Mouse (Mus musculus) kidney, embryonic 16.5 days (tissue): ENCODE results near the gene Eif2ak4. TPM values are rescaled to one million over a fixed set of nuclear protein-coding genes. Genes with fewer than 3 reads are reported as not detected.

Experiments used
- ATAC-seq: fragments of 200-750 bp; cut with Nextera tagmentation; 2 replicates; pipeline ENCODE4 v1.8.0; 2017; ENCODE audit warnings: moderate TSS enrichment; ENCODE audit not compliant: low FRiP score, low TSS enrichment
- H3K27ac ChIP-seq: fragments of 300-500 bp; sonication (generic); 2 replicates; pipeline ENCODE4 v1.5.1; 2014; ENCODE audit warnings: low read length
- H3K27me3 ChIP-seq: fragments of 300-500 bp; sonication (generic); 2 replicates; pipeline ENCODE4 v1.6.1; 2014; ENCODE audit warnings: low read length, control low read depth, mixed read lengths; ENCODE audit not compliant: insufficient read depth
- H3K36me3 ChIP-seq: fragments of 300-500 bp; sonication (generic); 2 replicates; pipeline ENCODE4 v1.6.1; 2014; ENCODE audit warnings: low read length, control low read depth, mixed read lengths; ENCODE audit not compliant: insufficient read depth
- H3K4me1 ChIP-seq: fragments of 300-500 bp; sonication (generic); 2 replicates; pipeline ENCODE4 v1.6.1; 2014; ENCODE audit warnings: low read length, control low read depth, mixed read lengths; ENCODE audit not compliant: insufficient read depth
- H3K4me2 ChIP-seq: fragments of 300-500 bp; sonication (generic); replicated peaks from 2 replicates; pipeline ENCODE4 v1.6.1; 2014; ENCODE audit warnings: low read depth, low read length
- H3K4me3 ChIP-seq: fragments of 300-500 bp; sonication (generic); 2 replicates; pipeline ENCODE4 v1.5.1; 2014; ENCODE audit warnings: mild to moderate bottlenecking, low read length
- H3K9ac ChIP-seq: fragments of 300-500 bp; sonication (generic); replicated peaks from 2 replicates; pipeline ENCODE4 v1.6.1; 2014; ENCODE audit warnings: low read length
- H3K9me3 ChIP-seq: fragments of 300-500 bp; sonication (generic); 2 replicates; pipeline ENCODE4 v1.6.1; 2016; ENCODE audit warnings: low read length, control low read depth
- WGBS: fragments of 180-500 bp; shearing (Covaris S2); extraction: QIAGEN DNeasy Blood & Tissue Kit; methylation state at CpG from one replicate; pipeline ENCODE4 v1.1.7; 2014; 5-methylcytosine and 5-hydroxymethylcytosine counted together
- polyA plus RNA-seq: library from polyadenylated mRNA; unstranded; fragments of >200 nt; fragmentation: Nextera tagmentation; extraction: Ambion mirVana; gene quantifications from 2 replicates; pipeline ENCODE4 v1.2.1, GENCODE M21; 2015

The Eif2ak4 gene
- polyA plus RNA-seq, 1 experiment from 2014 or later = 12.5 TPM

DNA sequence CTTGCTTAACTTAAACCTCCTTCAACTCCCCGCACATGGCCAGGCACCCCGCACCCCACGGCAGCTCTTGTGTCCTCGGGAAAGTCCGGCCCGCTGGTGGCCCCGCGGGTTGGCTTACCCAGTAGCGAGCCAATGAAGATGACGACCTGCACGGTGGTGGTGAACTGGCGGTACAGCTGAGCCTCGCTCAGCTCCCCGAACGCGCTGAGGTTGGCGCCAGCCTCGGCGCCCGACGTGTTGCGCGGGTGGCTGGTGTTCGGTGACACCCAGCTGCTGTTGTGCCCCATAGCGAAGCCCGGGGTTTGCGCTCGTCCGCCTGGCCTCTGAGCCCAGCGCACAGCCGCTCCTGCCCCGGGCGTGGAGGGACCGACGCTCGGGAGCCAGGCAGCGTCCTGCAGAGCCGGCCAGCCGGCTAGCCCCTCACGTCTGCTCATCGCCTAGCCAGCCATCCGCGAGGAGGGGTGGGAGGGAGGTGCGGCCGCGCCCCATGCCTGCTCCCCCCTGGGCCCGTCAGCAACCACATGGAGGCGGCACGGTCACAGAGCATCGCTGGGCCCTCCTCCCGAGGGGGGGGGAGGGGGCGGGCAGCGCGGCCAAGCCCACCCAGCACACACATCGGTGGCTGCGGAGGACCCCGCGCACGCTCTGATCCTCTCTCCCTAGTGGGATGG is 15.4 kb upstream of the Eif2ak4 start, which contains the start of gene Gpr176:
Gpr176 (minus strand) TSS at position 519 of the 671 bp plus-strand sequence.
- Histone ChIP-seq H3K4me3 (peak within 1 kb of the TSS; percentile 59), H3K9me3 (no peaks in the 10 kb centered on the region), H3K36me3 (no peaks in the 10 kb centered on the region), H3K4me1 (peaks cover 10% of the 10 kb centered on the region), H3K27ac (no peak within 1 kb of the TSS), H3K4me2 (peak within 1 kb of the TSS; percentile 98), H3K27me3 (peaks cover 24% of the 10 kb centered on the region; the same call in 1 of the 2 replicates), H3K9ac (peak within 1 kb of the TSS; percentile 65)
- ATAC-seq = peak; percentile 79
- WGBS = under 1% methylated on average over 57 of the region's 59 CpGs

DNA sequence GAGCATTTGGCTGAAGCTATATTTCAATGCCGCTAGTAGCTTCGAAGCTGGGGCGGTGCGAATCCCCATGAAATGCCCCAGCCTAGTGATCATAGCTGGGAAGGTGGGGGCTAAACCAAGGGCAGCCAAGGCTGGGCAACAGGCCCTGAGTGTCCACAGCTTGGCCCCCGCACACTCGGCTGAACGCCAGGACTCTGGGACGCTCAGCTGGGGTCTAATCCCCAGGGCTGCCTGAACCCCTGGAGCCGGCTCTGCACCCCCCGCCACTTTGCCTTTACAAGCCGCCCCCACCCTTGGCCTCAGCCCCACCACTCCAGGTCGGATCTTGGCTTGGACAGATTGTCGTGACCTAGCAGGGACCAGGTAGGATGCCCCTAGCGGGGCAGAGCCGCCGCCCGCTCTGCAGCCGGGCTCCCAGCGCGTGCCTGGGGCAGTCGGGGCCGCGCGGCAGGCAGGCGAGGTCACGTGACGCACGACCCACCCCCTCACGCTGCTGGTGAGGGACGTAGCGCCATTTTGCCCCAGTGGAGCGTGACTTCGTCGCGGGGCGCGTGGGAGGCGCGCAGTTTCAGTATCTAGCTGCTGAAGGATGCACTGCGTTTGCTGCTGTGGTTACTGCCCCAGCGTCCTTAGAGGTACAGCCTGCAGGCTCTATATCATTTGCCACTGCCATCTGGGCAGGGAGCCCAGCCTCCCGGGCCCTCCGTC is 14.7 kb upstream of the Eif2ak4 start:
- Histone ChIP-seq H3K9me3 (no peaks in the 10 kb centered on the region), H3K27me3 (peaks cover 25% of the 10 kb centered on the region; the same call in 1 of the 2 replicates), H3K4me3 (peak overlapping the region; percentile 59), H3K9ac (peak overlapping the region; percentile 65), H3K4me2 (peak overlapping the region; percentile 98), H3K27ac (no peak overlapping the region), H3K4me1 (peaks cover 10% of the 10 kb centered on the region), H3K36me3 (no peaks in the 10 kb centered on the region)
- peak; percentile 92 for ATAC-seq
- 1% methylated on average over 43 of the region's 43 CpGs for WGBS

DNA sequence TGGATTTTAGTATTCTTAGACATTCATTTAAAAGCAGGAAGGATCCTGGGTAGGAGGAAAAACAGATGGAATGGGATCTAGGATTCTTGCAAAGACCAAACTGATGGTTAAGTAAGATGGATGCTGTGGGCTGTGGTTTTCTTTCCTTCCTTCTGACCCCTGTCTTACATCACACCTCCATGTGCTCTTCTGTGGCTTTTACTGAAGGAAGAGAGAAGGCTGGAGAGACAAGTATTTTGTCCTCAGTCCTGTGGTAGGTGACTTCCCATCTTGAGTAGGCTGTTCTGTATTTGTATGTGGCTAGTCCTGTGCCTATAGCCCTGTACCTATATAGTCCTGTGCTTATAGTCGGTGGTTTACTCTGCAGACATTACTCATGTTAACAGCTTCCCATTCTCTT is 12.9 kb upstream of the Eif2ak4 start:
- Histone ChIP-seq H3K36me3 (no peaks in the 10 kb centered on the region), H3K9ac (no peak overlapping the region), H3K27me3 (peaks cover 20% of the 10 kb centered on the region; the same call in 1 of the 2 replicates), H3K9me3 (no peaks in the 10 kb centered on the region), H3K4me2 (no peak overlapping the region), H3K4me3 (no peak overlapping the region), H3K4me1 (peaks cover 10% of the 10 kb centered on the region), H3K27ac (no peak overlapping the region)
- WGBS = 84% methylated on average over 1 of the region's 1 CpGs
- no peak for ATAC-seq

DNA sequence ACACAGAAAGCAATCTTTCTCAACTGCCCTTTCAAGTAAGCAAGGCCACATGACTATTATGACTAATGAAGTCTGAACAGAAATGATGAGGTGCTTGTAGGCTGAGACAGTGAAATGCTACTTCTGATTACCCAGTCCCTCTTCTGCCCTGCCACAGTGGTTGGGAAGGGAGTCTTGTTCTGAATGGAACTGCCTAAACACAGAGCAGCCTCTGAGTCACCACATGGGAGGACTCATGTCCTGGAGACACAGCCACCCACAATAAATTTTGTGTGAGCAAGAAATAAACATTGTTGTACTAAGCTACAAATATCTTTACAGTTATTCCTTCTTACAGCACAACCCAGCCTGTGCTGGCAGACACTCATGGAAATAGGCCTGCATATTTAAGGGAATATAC is 12.5 kb upstream of the Eif2ak4 start:
- Histone ChIP-seq H3K4me1 (peaks cover 10% of the 10 kb centered on the region), H3K4me2 (no peak overlapping the region), H3K27me3 (peaks cover 17% of the 10 kb centered on the region; the same call in 1 of the 2 replicates), H3K9me3 (no peaks in the 10 kb centered on the region), H3K36me3 (no peaks in the 10 kb centered on the region), H3K4me3 (no peak overlapping the region), H3K27ac (no peak overlapping the region), H3K9ac (no peak overlapping the region)
- no peak for ATAC-seq

DNA sequence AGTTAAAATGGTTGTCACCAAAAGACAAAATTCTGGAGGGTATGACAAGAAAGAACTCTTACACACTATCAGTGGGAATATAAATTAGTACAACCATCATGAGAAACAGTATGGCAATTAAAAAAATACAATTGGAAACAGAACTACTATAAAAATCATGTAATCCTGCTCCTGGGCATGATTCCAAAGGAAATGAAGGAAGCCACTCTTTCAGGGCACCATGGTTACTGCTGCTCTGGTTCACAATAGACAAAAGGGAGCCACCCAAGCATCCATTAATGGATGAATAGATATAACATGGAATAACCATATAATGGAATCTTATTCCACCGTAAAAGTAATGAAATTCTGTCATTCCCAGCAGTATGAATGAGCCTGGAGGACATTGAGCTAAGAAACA is 8.7 kb upstream of the Eif2ak4 start:
- no peak overlapping the region for H3K4me3 ChIP-seq
- no peak for ATAC-seq
- H3K27ac ChIP-seq = no peak overlapping the region
- peaks cover 8% of the 10 kb centered on the region; the same call in 1 of the 2 replicates for H3K27me3 ChIP-seq
- no peaks in the 10 kb centered on the region for H3K36me3 ChIP-seq
- 63% methylated on average over 1 of the region's 1 CpGs for WGBS
- H3K4me1 ChIP-seq = no peaks in the 10 kb centered on the region
- H3K9ac ChIP-seq = no peak overlapping the region
- H3K9me3 ChIP-seq = no peaks in the 10 kb centered on the region
- no peak overlapping the region for H3K4me2 ChIP-seq

DNA sequence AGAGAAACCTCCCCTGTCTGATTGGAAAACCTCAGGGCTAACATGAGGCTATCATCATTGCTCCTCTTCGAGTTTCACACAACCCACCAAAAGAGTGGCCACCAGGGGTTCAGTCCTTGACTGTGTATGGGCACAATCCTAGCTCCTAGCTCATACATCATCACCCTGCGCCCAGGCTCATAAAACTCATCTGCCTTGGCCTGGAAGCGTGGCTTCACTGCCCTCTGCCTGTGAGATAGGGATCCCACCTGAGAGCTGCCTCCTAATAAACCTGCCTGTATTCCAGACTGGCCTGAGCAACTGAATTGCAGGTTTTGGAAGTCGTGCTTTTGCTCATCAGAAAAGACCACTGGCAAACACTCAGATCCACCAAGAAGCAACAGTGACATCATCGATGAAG is 5.0 kb upstream of the Eif2ak4 start:
- no peak overlapping the region for H3K4me3 ChIP-seq
- no peak overlapping the region for H3K9ac ChIP-seq
- no peaks in the 10 kb centered on the region for H3K36me3 ChIP-seq
- 72% methylated on average over 5 of the region's 5 CpGs for WGBS
- peaks cover 7% of the 10 kb centered on the region for H3K4me1 ChIP-seq
- H3K9me3 ChIP-seq = no peaks in the 10 kb centered on the region
- H3K4me2 ChIP-seq = no peak overlapping the region
- peaks cover 6% of the 10 kb centered on the region; the same call in 1 of the 2 replicates for H3K27me3 ChIP-seq
- H3K27ac ChIP-seq = no peak overlapping the region
- ATAC-seq = no peak

DNA sequence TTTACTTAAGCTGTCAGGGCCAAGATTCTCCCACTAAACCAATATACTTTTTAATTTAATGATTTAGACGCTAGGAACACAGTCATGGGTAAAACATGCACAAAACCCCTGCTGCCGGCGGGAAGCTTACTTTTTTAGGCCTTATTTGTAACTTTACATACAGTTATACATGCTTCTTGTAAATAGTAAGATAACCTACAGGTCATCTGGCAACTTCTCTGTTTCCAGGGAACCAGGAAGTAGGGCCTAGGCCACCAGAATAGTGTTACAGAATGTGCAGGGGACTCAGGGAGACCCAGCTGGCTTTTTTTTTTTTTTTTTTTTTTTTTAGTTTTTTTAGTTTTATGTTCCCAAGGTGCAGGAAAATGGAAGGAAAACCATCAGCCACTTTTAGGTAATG is 1.2 kb downstream of the Eif2ak4 start:
- ATAC-seq = no peak
- no peaks in the 10 kb centered on the region for H3K27me3 ChIP-seq
- H3K4me2 ChIP-seq = peak overlapping the region; percentile 60
- peak overlapping the region; percentile 64 for H3K4me3 ChIP-seq
- no peaks in the 10 kb centered on the region for H3K36me3 ChIP-seq
- WGBS = 43% methylated on average over 3 of the region's 3 CpGs
- H3K9ac ChIP-seq = peak overlapping the region; percentile 87; the same call in 1 of the 2 replicates
- no peaks in the 10 kb centered on the region for H3K9me3 ChIP-seq
- peaks cover 19% of the 10 kb centered on the region for H3K4me1 ChIP-seq
- H3K27ac ChIP-seq = peak overlapping the region; percentile 34; the same call in 1 of the 2 replicates

DNA sequence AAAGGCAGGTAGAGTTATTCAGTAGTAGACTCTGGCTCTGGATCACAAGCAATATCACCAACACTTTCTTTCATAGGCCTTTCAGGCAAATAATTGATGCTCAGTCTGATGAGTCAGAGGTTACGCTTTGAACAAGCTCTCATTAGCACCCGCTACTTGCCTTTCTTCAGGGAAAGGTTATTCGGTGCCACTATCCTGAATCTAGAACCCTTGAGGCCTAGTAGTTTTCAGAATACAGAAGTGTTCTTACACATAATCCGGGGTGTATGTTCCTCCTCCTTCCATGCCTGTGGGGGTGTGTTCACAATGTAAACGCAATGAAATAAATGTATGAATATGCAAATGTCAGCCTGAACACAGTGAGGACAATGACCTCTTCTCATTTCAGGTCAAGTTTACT is 1.7 kb downstream of the Eif2ak4 start:
- H3K9me3 ChIP-seq = peaks cover under 1% of the 10 kb centered on the region; the same call in 1 of the 2 replicates
- no peak for ATAC-seq
- no peak overlapping the region for H3K27ac ChIP-seq
- H3K4me3 ChIP-seq = peak overlapping the region; percentile 7; the same call in 1 of the 2 replicates
- no peak overlapping the region; the same call in 1 of the 2 replicates for H3K4me2 ChIP-seq
- WGBS = 72% methylated on average over 5 of the region's 5 CpGs
- H3K36me3 ChIP-seq = no peaks in the 10 kb centered on the region
- peaks cover 19% of the 10 kb centered on the region for H3K4me1 ChIP-seq
- no peaks in the 10 kb centered on the region for H3K27me3 ChIP-seq
- H3K9ac ChIP-seq = no peak overlapping the region

DNA sequence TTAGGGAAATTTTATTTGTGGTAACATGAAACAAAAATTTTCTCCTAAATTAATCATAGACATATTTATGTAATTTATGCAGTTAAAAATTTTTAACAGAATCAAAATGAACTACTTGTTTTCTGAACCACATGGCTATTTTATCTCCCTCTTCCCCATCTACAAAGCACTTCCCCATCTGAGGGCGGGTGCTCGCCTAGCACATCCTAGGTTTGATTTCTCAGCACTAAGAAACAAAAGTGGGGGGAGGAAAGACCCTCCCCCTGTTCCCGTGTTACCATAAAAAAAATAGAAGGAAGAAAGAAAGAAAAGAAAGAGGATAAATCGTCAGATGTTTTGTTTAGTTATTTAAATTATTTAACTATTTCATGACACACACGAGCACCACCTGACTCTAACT is 2.8 kb downstream of the Eif2ak4 start:
- Histone ChIP-seq H3K27me3 (no peaks in the 10 kb centered on the region), H3K27ac (no peak overlapping the region), H3K4me3 (no peak overlapping the region), H3K9ac (no peak overlapping the region), H3K9me3 (peaks cover 4% of the 10 kb centered on the region), H3K36me3 (no peaks in the 10 kb centered on the region), H3K4me1 (peaks cover 19% of the 10 kb centered on the region), H3K4me2 (no peak overlapping the region)
- WGBS = 78% methylated on average over 5 of the region's 5 CpGs
- ATAC-seq = no peak

DNA sequence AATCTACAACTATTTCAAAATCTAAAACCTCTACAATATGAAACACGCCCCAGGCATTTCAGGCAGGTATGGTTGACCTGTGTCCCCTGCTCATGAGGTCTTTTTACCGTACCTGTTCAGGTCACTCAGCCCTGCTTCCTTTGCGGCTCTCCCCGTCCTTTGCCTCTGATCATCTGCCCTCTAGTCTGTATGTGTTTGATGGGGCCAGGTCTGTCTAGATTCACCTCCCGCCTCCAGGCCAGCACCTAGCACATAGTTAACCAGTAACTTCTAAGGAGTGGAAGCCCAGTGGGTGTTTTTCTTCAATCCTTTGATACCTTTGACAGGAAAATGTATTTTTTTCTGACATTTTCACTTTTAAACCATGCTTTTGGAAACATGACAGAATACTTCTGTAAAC is 11.3 kb downstream of the Eif2ak4 start:
- Histone ChIP-seq H3K27me3 (no peaks in the 10 kb centered on the region), H3K9ac (no peak overlapping the region), H3K4me3 (no peak overlapping the region), H3K4me2 (no peak overlapping the region), H3K4me1 (peaks cover 3% of the 10 kb centered on the region; the same call in 1 of the 2 replicates), H3K27ac (no peak overlapping the region), H3K9me3 (peaks cover 4% of the 10 kb centered on the region), H3K36me3 (peaks cover 4% of the 10 kb centered on the region; the same call in 1 of the 2 replicates)
- WGBS = 70% methylated on average over 5 of the region's 5 CpGs
- ATAC-seq = no peak
